Mouse (Mus musculus) CD4-positive, CD25-positive, alpha-beta regulatory T cell, adult 9 weeks (primary cell): Measurements from ENCODE around the gene Olfr720. TPM values are rescaled to one million over a fixed set of nuclear protein-coding genes. Genes with fewer than 3 reads are reported as not detected.

ENCODE experiments used
- polyA plus RNA-seq: library from polyadenylated mRNA; unstranded; fragments of 100-300 nt; shearing (Covaris generic); gene quantifications from one replicate; pipeline ENCODE4 v1.2.1, GENCODE M21; 2017

Gene Olfr720
- polyA plus RNA-seq = not detected

GRCm38 (mm10) chr14:14186738-14187137 lies at the start of gene Olfr720:
Gene Olfr720 (minus strand): TSS chr14:14186838.

Other genes with a start within 250 kb of the Olfr720 start
- 6.2 TPM for gene Atxn7, start 225.4 kb downstream of the Olfr720 start, polyA plus RNA-seq
- 143 TPM for gene Thoc7, start 225.0 kb downstream of the Olfr720 start, polyA plus RNA-seq
- gene Psmd6, start 65.9 kb downstream of the Olfr720 start, polyA plus RNA-seq = 162 TPM
- gene Olfr31, start 136.0 kb upstream of the Olfr720 start, polyA plus RNA-seq = 0.14 TPM
- gene Il3ra, start 159.4 kb upstream of the Olfr720 start, polyA plus RNA-seq = 21.2 TPM
- gene Olfr721-ps1, start 214.5 kb upstream of the Olfr720 start, polyA plus RNA-seq = not detected